Comparison of ENCODE assay signal across 15 mouse cellular contexts in the genomic region with DNA sequence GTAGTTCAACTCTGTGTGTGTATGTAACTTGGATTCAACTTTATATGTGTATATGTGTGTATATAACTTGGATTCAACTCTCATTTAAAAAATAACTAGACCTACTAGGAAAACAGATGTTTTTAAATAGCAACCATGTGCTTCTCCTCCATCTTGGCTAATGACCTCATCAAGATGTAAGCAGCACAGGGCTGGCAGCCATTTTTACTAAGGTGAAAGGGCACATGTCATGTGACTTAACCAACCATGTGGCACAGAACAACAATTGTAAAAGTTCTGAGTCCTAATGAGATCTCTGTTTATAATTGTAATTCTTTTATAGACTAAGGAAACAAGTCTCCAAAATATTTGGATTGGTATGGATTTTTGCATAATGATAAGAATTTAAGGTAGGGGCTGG.
"Had no signal": no experiment of that assay in that cellular context is flagged by ENCODE, and none has a peak within 500 bp of the region (broad histone marks: within the 10 kb centered on the region; RNA-seq: fewer than 3 reads in every experiment).

No protein-coding gene starts in this region.

- H3K36me3 ChIP-seq: neural tube, embryonic 15.5 days; stomach, embryonic 15.5 days had no signal

- H3K4me1 ChIP-seq: neural tube, embryonic 15.5 days; stomach, embryonic 15.5 days had no signal

- H3K9ac ChIP-seq: neural tube, embryonic 15.5 days; stomach, embryonic 15.5 days had no signal

- H3K4me3 ChIP-seq: neural tube, embryonic 15.5 days; stomach, embryonic 15.5 days had no signal

- H3K4me2 ChIP-seq: neural tube, embryonic 15.5 days; stomach, embryonic 15.5 days had no signal

- H3K27me3 ChIP-seq: neural tube, embryonic 15.5 days; stomach, embryonic 15.5 days had no signal

- H3K27ac ChIP-seq: neural tube, embryonic 15.5 days; stomach, embryonic 15.5 days; stomach, postnatal 0 days had no signal

- DNase-seq: retina, postnatal 1 day; right cerebral cortex, adult 18-20 months; right cerebral cortex, postnatal 14 days; right cerebral cortex, postnatal 25 days; right cerebral cortex, postnatal 4 days; spleen, adult 18-20 months; thymus, adult 18-20 months; thymus, adult 2 months; thymus, postnatal 14 days; thymus, postnatal 25 days; thymus, postnatal 36 days; thymus, postnatal 4 days had no signal

- H3K9me3 ChIP-seq: stomach, embryonic 15.5 days had no signal
